Mouse (Mus musculus) kidney, adult 2 months (tissue): ENCODE results near the gene Hhat. TPM values are rescaled to one million over a fixed set of nuclear protein-coding genes. Genes with fewer than 3 reads are reported as not detected.

Source experiments
- DNase-seq: peaks from one replicate; pipeline ENCODE4 v3.0.0; 2021
- H3K27ac ChIP-seq: fragments of 200-500 bp; 2 replicates; pipeline ENCODE4 v1.5.1; 2012; ENCODE audit warnings: low read depth, low read length, control low read depth, inconsistent platforms; ENCODE audit not compliant: insufficient read depth
- H3K27me3 ChIP-seq: fragments of 200-500 bp; replicated peaks from 2 replicates; pipeline ENCODE4 v1.6.1; 2012; ENCODE audit warnings: mild to moderate bottlenecking, moderate library complexity, low read length, inconsistent platforms; ENCODE audit not compliant: control insufficient read depth, insufficient read depth
- H3K36me3 ChIP-seq: fragments of 200-500 bp; 2 replicates; pipeline ENCODE4 v1.6.1; 2012; ENCODE audit warnings: mild to moderate bottlenecking, moderate library complexity, low read length, inconsistent platforms; ENCODE audit not compliant: control insufficient read depth, insufficient read depth
- H3K4me1 ChIP-seq: fragments of 200-500 bp; 2 replicates; pipeline ENCODE4 v1.6.1; 2011; ENCODE audit warnings: low read length; ENCODE audit not compliant: control insufficient read depth, insufficient read depth
- H3K4me3 ChIP-seq: fragments of 200-500 bp; 2 replicates; pipeline ENCODE4 v1.5.1; 2011; ENCODE audit warnings: mild to moderate bottlenecking, low read depth, low read length, control low read depth; ENCODE audit not compliant: insufficient read depth
- CTCF ChIP-seq: fragments of 200-500 bp; conservative IDR thresholded peaks from 2 replicates; pipeline ENCODE4 v1.5.1; 2011; ENCODE audit warnings: low read depth, mild to moderate bottlenecking, control low read depth, low read length, moderate library complexity, mixed read lengths; ENCODE audit not compliant: insufficient read depth, insufficient read length
- POLR2A ChIP-seq: fragments of 200-500 bp; IDR thresholded peaks from one replicate; pipeline ENCODE4 v1.6.1; 2011; ENCODE audit warnings: low read depth, low read length, control low read depth
- WGBS: fragments of 180-500 bp; shearing (Covaris S2); methylation state at CpG from one replicate; pipeline ENCODE4 v1.1.7; 2018; 5-methylcytosine and 5-hydroxymethylcytosine counted together
- polyA plus RNA-seq: library from polyadenylated mRNA; depleted of rRNA; stranded (reverse); fragments of >200 nt; gene quantifications from 2 replicates; pipeline ENCODE4 v1.2.3, GENCODE M21; 2012

Hhat gene
- polyA plus RNA-seq, 1 experiment, result 4.9 TPM

- no peak overlapping the region for H3K27ac ChIP-seq
- H3K4me1 ChIP-seq, result no peaks in the 10 kb centered on the region
- H3K4me3 ChIP-seq, result no peak overlapping the region
- WGBS, result 70% methylated on average over 4 of the region's 4 CpGs
- no peaks in the 10 kb centered on the region for H3K36me3 ChIP-seq
- no peaks in the 10 kb centered on the region for H3K27me3 ChIP-seq
- TF ChIP-seq CTCF, result no peak
- no peak for TF ChIP-seq POLR2A
- no peak for DNase-seq
Measured at GRCm38 (mm10) chr1:192663608-192664007, 107.4 kb downstream of the Hhat start.

GRCm38 (mm10) chr1:192663092-192663491 lies 107.9 kb downstream of the Hhat start:
- no peak for DNase-seq

GRCm38 (mm10) chr1:192661612-192662011 lies 109.4 kb downstream of the Hhat start:
- Histone ChIP-seq H3K27me3 (no peaks in the 10 kb centered on the region), H3K4me3 (no peak overlapping the region), H3K27ac (no peak overlapping the region), H3K4me1 (no peaks in the 10 kb centered on the region), H3K36me3 (no peaks in the 10 kb centered on the region)
- TF ChIP-seq CTCF (no peak), POLR2A (no peak)
- DNase-seq, result no peak

More at GRCm38 (mm10) chr1:192663092-192663491, 107.9 kb downstream of the Hhat start:
- 80% methylated on average over 5 of the region's 5 CpGs for WGBS
- Histone ChIP-seq H3K4me3 (no peak overlapping the region), H3K27ac (no peak overlapping the region), H3K27me3 (no peaks in the 10 kb centered on the region), H3K4me1 (no peaks in the 10 kb centered on the region), H3K36me3 (no peaks in the 10 kb centered on the region)
- TF ChIP-seq CTCF (no peak), POLR2A (no peak)

- Histone ChIP-seq H3K4me1 (no peaks in the 10 kb centered on the region), H3K4me3 (no peak overlapping the region), H3K27me3 (no peaks in the 10 kb centered on the region), H3K27ac (no peak overlapping the region), H3K36me3 (no peaks in the 10 kb centered on the region)
- no peak for TF ChIP-seq POLR2A
- TF ChIP-seq CTCF, result no peak
- no peak for DNase-seq
- WGBS, result 64% methylated on average over 6 of the region's 6 CpGs
Measured at GRCm38 (mm10) chr1:192657417-192657816, 113.6 kb downstream of the Hhat start.

GRCm38 (mm10) chr1:192651981-192652605 lies 118.9 kb downstream of the Hhat start:
- Histone ChIP-seq H3K4me1 (no peaks in the 10 kb centered on the region), H3K27me3 (no peaks in the 10 kb centered on the region), H3K36me3 (no peaks in the 10 kb centered on the region), H3K27ac (no peak overlapping the region), H3K4me3 (no peak overlapping the region)
- TF ChIP-seq CTCF (0 out of 2 replicates have a peak, but pooled peaks have one; percentile 20), POLR2A (no peak)
- DNase-seq, result no peak
- WGBS, result 67% methylated on average over 8 of the region's 8 CpGs

GRCm38 (mm10) chr1:192650586-192650985 lies 120.4 kb downstream of the Hhat start:
- DNase-seq, result no peak
- WGBS, result 83% methylated on average over 7 of the region's 7 CpGs
- TF ChIP-seq CTCF (no peak), POLR2A (no peak)
- Histone ChIP-seq H3K36me3 (no peaks in the 10 kb centered on the region), H3K27ac (no peak overlapping the region), H3K27me3 (no peaks in the 10 kb centered on the region), H3K4me1 (no peaks in the 10 kb centered on the region; the same call in 1 of the 2 replicates), H3K4me3 (no peak overlapping the region)

GRCm38 (mm10) chr1:192650023-192650422 lies 121.0 kb downstream of the Hhat start:
- DNase-seq, result no peak
- Histone ChIP-seq H3K27me3 (no peaks in the 10 kb centered on the region), H3K36me3 (no peaks in the 10 kb centered on the region), H3K4me3 (no peak overlapping the region), H3K4me1 (no peaks in the 10 kb centered on the region; the same call in 1 of the 2 replicates), H3K27ac (no peak overlapping the region)
- 94% methylated on average over 4 of the region's 4 CpGs for WGBS
- TF ChIP-seq POLR2A (no peak), CTCF (no peak)
